8 mouse cellular contexts compared by ENCODE assay signal in the genomic region with DNA sequence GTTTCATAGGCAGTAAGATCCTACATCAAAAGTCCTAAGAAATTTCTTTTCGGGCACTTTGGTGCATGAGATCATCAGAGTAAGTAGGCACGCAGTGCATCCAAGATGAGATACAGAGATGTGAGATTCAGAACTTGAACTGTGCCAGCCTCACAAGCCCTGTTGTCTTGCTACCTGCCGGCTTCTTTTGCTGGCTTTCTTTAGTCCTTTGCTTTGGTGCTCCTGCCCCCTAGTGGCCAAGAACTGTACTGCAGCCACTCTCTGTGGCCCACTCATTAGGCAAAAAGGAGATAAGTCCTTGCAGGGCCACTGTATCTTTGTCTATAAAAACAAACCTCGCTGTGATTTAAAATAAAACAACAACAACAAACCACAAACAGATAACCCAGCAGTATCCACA.
A peak's percentile ranks its signal among the peaks of the same experiment; 100 is the strongest.
DNase-seq lines count a peak whose midpoint lies in the region; ATAC-seq and TF ChIP-seq lines count a peak whose summit lies in the region.

No protein-coding gene starts in this region.

- H3K27me3 ChIP-seq in Patski = peaks cover 7% of the 10 kb centered on the region
- no peaks in the 10 kb centered on the region for H3K27me3 ChIP-seq in hindbrain, embryonic 15.5 days

- peaks cover 18% of the 10 kb centered on the region for H3K4me1 ChIP-seq in hindbrain, embryonic 15.5 days (replicated peaks)

- peak; percentile 10 for DNase-seq in Patski (ENCODE audit: low read depth, low spot score)
- DNase-seq in cerebellum, adult 18-20 months = peak; percentile 83 to 93
- DNase-seq in layer of hippocampus, postnatal 36 days = peak; percentile 82 to 84
- DNase-seq in mesoderm, embryonic 11.5 days (ENCODE audit: low read depth, low spot score) = peak; percentile 73
- peak; percentile 87 for DNase-seq in right cerebral cortex, postnatal 25 days
- DNase-seq in urinary bladder, postnatal 25 days (ENCODE audit: low spot score) = peak; percentile 80

- H3K9ac ChIP-seq in hindbrain, embryonic 15.5 days = no peak overlapping the region

- no peaks in the 10 kb centered on the region for H3K36me3 ChIP-seq in hindbrain, embryonic 15.5 days

- no peak for ATAC-seq in Patski
- ATAC-seq in frontal cortex, adult (ENCODE audit: low TSS enrichment) = peak; percentile 71
- peak; percentile 59; the same call in 1 of the 2 replicates for ATAC-seq in hindbrain, embryonic 15.5 days (ENCODE audit: low FRiP score, low read depth)

- in situ Hi-C loops in Patski (cut with MboI; ENCODE audit: low pct_unique_long_range_greater_than_20kb) = no loop called here

- no peak overlapping the region for H3K4me2 ChIP-seq in hindbrain, embryonic 15.5 days

- no peak overlapping the region for H3K27ac ChIP-seq in hindbrain, embryonic 15.5 days (replicated peaks)

- H3K4me3 ChIP-seq in hindbrain, embryonic 15.5 days = no peak overlapping the region

- WGBS in hindbrain, embryonic 15.5 days = 21% methylated on average over 4 of the region's 4 CpGs

- CTCF ChIA-PET in Patski (lab: Charles Lee) = no interaction called here

- H3K9me3 ChIP-seq in hindbrain, embryonic 15.5 days = no peaks in the 10 kb centered on the region

- POLR2A ChIA-PET in Patski (lab: Charles Lee) = no interaction called here

- peak; percentile 97 for TF ChIP-seq CTCF in Patski (IDR thresholded peaks at IDR 0.05)

Comparison
In these comparisons a context has a peak if more than half of its experiments do, and no peak if none do; other contexts are left out.
1. DNase-seq: peak in every context shown above with its lines; median percentile 88 in cerebellum, adult 18-20 months; 87 in right cerebral cortex, postnatal 25 days; 83 in layer of hippocampus, postnatal 36 days; 80 in urinary bladder, postnatal 25 days; 73 in mesoderm, embryonic 11.5 days; 10 in Patski.